Mouse (Mus musculus) lung, embryonic 15.5 days (tissue): ENCODE measurements around the gene Rab36. TPM values are rescaled to one million over a fixed set of nuclear protein-coding genes. Genes with fewer than 3 reads are reported as not detected.

Source experiments
- ATAC-seq: fragments of 200-750 bp; cut with Nextera tagmentation; 2 replicates; pipeline ENCODE4 v1.8.0; 2017; ENCODE audit warnings: moderate number of reproducible peaks, borderline replicate concordance; ENCODE audit not compliant: low FRiP score, low TSS enrichment; ENCODE audit errors: extremely low read depth
- H3K27ac ChIP-seq: fragments of 300-500 bp; sonication (generic); 2 replicates; pipeline ENCODE4 v1.5.1; 2015; ENCODE audit warnings: moderate library complexity, mild to moderate bottlenecking, inconsistent platforms
- H3K27me3 ChIP-seq: fragments of 300-500 bp; sonication (generic); 2 replicates; pipeline ENCODE4 v1.6.1; 2015; ENCODE audit warnings: inconsistent platforms
- H3K36me3 ChIP-seq: fragments of 300-500 bp; sonication (generic); 2 replicates; pipeline ENCODE4 v1.6.1; 2015; ENCODE audit warnings: inconsistent platforms
- H3K4me1 ChIP-seq: fragments of 300-500 bp; sonication (generic); 2 replicates; pipeline ENCODE4 v1.6.1; 2015; ENCODE audit warnings: inconsistent platforms
- H3K4me2 ChIP-seq: fragments of 300-500 bp; sonication (generic); 2 replicates; pipeline ENCODE4 v1.6.1; 2015; ENCODE audit warnings: inconsistent platforms, mild to moderate bottlenecking, moderate library complexity
- H3K4me3 ChIP-seq: fragments of 300-500 bp; sonication (generic); 2 replicates; pipeline ENCODE4 v1.5.1; 2015; ENCODE audit warnings: mild to moderate bottlenecking, inconsistent platforms
- H3K9ac ChIP-seq: fragments of 300-500 bp; sonication (generic); 2 replicates; pipeline ENCODE4 v1.6.1; 2015; ENCODE audit warnings: inconsistent platforms
- H3K9me3 ChIP-seq: fragments of 300-500 bp; sonication (generic); 2 replicates; pipeline ENCODE4 v1.6.1; 2016; ENCODE audit warnings: inconsistent platforms
- WGBS: fragments of 180-500 bp; shearing (Covaris S2); methylation state at CpG from one replicate; pipeline ENCODE4 v1.1.7; 2015; 5-methylcytosine and 5-hydroxymethylcytosine counted together
- polyA plus RNA-seq: library from polyadenylated mRNA; unstranded; fragments of >200 nt; fragmentation: Nextera tagmentation; extraction: Ambion mirVana; gene quantifications from 2 replicates; pipeline ENCODE4 v1.2.1, GENCODE M21; 2015

Rab36 gene
- polyA plus RNA-seq = 11.0 and 13.1 TPM in 2 replicates

DNA sequence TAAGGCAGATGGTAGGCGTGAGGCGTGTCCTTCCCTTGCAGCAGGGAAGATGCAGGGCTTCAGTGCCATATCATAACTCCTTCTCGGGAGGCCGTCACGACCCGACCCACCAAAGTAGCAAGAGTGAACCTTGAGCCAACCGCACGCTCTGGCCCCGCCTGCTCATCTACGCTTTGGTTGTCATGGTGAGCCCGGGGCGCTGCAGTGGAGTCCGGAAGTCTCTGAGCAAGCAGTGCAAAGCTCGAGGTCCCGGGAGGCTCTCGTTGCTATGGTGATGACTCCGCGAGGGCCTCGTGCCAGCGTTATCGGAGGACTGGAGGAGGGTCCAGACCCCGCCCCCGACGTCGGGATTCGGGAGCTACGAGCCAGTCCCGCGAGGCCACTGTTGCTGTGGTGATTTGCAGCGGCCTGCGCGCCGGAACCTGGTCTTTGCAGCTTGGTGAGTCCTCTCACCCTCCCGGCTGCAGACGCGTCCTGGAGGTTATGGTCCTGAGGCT is at the start of gene Rab36:
Gene Rab36 (plus strand): TSS at position 176 of the 497 bp plus-strand sequence.
- Histone ChIP-seq H3K9ac (peak within 1 kb of the TSS; percentile 50), H3K36me3 (no peaks in the 10 kb centered on the region), H3K27me3 (no peaks in the 10 kb centered on the region), H3K9me3 (no peaks in the 10 kb centered on the region), H3K27ac (peak within 1 kb of the TSS; percentile 69), H3K4me3 (peak within 1 kb of the TSS; percentile 45), H3K4me1 (peaks cover 15% of the 10 kb centered on the region), H3K4me2 (peak within 1 kb of the TSS; percentile 68)
- ATAC-seq = peak; percentile 96
- WGBS = 1% methylated on average over 36 of the region's 36 CpGs

DNA sequence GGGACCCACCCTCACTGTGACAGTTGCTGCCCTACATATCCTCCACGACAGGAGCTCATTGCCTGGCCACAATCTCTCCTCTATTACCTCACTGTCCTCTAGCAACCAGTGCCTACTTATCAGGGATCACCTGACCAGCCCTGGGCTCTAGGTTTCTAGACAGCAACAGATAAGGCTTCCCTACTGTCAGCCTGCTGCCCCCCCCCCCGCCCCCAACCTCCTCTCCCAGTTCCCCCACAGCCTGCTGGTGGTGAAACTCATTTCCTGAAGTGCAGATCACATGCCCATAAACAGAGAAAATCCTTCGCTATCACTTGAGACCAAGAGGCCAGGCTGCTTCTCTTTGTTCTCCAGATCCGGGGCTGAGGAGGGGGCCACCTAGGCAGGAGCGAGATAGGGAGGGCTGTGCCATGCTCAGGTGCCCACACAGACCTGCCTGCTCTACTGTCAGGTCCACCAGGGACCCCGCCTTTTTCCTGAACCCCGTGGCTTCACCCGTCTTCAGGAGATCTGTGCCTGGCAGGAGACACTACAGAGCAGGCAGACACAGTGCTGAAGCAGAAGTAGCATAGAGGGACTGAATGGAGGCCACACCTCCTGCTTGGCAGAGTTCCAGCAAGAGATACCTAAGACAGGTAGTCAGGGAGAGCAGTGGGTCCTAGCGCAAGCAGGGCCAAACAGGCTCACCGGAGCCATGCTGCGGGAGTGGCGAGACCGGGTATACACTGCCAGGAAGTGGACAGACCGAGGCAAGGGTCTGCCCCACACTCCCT is 49.0 kb upstream of the Rab36 start:
- H3K27ac ChIP-seq = no peak overlapping the region
- peaks cover 10% of the 10 kb centered on the region for H3K4me1 ChIP-seq
- 40% methylated on average over 14 of the region's 14 CpGs for WGBS
- no peak overlapping the region for H3K9ac ChIP-seq
- H3K4me3 ChIP-seq = no peak overlapping the region
- peak; percentile 33; the same call in 1 of the 2 replicates for ATAC-seq
- H3K36me3 ChIP-seq = no peaks in the 10 kb centered on the region
- no peaks in the 10 kb centered on the region for H3K9me3 ChIP-seq
- no peak overlapping the region for H3K4me2 ChIP-seq
- no peaks in the 10 kb centered on the region for H3K27me3 ChIP-seq

DNA sequence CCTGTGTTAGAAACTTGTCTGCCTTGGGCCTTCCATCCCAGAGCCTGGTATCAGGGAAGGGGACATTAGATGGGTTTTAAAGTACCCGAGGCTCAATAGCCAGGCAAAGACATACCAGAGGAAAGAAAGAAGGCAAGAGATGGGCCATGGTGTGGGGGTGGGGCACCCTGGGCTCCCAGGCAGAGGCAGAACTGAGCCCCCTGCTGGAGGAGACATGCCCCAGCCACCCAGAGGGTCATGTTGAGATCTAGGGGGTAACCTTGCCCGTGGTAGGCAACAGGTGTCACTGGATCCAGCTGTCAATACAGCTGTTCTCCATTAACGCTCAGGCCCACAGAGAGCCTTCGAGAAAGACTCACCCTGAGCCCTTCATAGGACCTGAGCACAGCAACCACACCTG is 47.0 kb upstream of the Rab36 start:
- H3K4me3 ChIP-seq = no peak overlapping the region
- no peaks in the 10 kb centered on the region for H3K27me3 ChIP-seq
- no peaks in the 10 kb centered on the region for H3K36me3 ChIP-seq
- no peak overlapping the region for H3K4me2 ChIP-seq
- no peaks in the 10 kb centered on the region for H3K9me3 ChIP-seq
- no peak overlapping the region for H3K9ac ChIP-seq
- peaks cover 11% of the 10 kb centered on the region for H3K4me1 ChIP-seq
- ATAC-seq = no peak
- no peak overlapping the region for H3K27ac ChIP-seq
- WGBS = 74% methylated on average over 4 of the region's 4 CpGs

DNA sequence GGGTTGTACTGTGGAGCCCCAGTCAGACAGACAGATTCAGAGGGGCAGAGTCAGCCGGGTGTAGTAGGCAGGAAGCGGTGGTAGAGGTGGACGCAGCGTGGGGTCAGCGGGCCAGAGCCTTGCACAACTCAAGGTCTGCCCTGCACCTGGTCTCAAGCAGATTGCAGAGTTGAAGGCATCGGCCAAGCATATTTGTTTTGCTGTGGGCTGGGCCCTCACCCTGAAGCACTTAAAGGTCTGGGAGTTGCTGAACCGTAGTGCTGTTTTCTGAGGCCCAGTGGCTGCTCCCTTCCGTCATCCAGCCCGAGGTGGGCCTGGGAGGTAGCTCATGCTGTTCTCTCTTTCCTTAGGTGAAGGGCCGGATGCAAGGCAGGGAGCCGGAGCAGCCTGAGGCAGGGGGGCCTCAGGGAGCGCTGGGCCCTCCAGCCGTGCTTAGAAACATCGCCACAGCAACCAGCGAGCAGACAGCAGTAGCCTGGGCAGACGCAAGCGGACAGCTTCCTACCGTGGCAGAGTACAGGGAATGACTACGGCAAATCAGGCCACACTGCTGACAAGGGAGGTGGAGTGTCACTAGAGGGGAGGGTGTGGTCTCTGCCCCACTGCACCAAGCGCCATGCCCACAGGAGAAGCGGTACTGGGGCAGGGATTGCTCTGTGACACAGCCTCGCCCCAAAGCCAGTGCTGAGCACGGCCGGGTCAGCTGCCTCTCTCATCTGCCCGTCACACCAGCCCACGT is 46.1 kb upstream of the Rab36 start:
- peaks cover 21% of the 10 kb centered on the region for H3K4me1 ChIP-seq
- 0 out of 2 replicates have a peak, but pooled peaks have one; percentile 15 for ATAC-seq
- H3K9me3 ChIP-seq = no peaks in the 10 kb centered on the region
- WGBS = 38% methylated on average over 26 of the region's 26 CpGs
- H3K9ac ChIP-seq = no peak overlapping the region
- H3K4me3 ChIP-seq = no peak overlapping the region
- H3K27ac ChIP-seq = no peak overlapping the region
- peak overlapping the region; percentile 22; the same call in 1 of the 2 replicates for H3K4me2 ChIP-seq
- no peaks in the 10 kb centered on the region for H3K36me3 ChIP-seq
- no peaks in the 10 kb centered on the region for H3K27me3 ChIP-seq

DNA sequence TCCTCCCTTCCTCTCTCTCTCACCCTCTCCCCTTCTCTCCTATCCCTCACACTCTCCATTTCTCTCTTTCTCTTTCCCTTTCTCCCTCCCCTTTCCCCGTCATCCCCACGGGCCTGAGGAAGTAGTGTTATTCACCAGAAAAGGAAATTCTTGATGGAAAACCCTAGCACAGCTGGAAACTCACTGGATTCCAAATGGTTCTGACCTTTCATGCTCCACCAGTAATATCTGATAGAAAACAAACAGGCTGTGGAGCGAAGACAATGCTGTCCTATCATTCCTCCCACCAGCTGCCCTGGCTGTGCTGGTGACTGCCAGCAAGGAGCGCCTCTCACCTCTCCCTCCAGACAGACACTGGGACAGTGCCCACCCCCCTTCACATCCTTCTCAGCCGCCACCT is 42.0 kb upstream of the Rab36 start:
- Histone ChIP-seq H3K9me3 (no peaks in the 10 kb centered on the region), H3K4me3 (no peak overlapping the region), H3K4me2 (peak overlapping the region; percentile 49), H3K27ac (no peak overlapping the region), H3K36me3 (no peaks in the 10 kb centered on the region), H3K27me3 (no peaks in the 10 kb centered on the region), H3K9ac (no peak overlapping the region), H3K4me1 (peaks cover 19% of the 10 kb centered on the region)
- WGBS = 10% methylated on average over 5 of the region's 5 CpGs
- ATAC-seq = no peak

DNA sequence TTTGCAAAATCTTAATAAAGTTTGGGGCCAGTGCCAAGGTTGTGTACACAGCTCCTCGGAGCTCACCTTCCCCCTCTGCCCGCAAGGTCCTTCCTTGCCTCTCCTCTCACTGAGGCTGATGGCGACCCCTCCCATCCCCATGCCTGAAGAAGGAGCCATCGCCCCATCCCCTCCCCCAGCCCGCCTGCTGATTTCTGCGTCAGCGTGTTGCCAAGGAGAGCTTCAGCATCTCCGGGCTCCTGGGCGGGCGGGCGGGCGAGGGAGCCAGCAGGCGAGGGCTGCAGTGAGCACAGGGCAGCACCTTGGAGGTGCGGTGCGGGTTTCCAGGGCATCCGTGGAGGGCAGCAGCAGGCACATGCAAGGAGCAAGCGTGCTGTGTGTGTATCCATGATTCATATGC is 41.5 kb upstream of the Rab36 start:
- Histone ChIP-seq H3K36me3 (no peaks in the 10 kb centered on the region), H3K4me3 (0 out of 2 replicates have a peak overlapping the region, but pooled peaks have one; percentile 13), H3K27me3 (no peaks in the 10 kb centered on the region), H3K9ac (no peak overlapping the region), H3K4me2 (peak overlapping the region; percentile 49), H3K9me3 (no peaks in the 10 kb centered on the region), H3K4me1 (peaks cover 19% of the 10 kb centered on the region), H3K27ac (no peak overlapping the region)
- 4% methylated on average over 17 of the region's 17 CpGs for WGBS
- ATAC-seq = no peak; the same call in 1 of the 2 replicates

DNA sequence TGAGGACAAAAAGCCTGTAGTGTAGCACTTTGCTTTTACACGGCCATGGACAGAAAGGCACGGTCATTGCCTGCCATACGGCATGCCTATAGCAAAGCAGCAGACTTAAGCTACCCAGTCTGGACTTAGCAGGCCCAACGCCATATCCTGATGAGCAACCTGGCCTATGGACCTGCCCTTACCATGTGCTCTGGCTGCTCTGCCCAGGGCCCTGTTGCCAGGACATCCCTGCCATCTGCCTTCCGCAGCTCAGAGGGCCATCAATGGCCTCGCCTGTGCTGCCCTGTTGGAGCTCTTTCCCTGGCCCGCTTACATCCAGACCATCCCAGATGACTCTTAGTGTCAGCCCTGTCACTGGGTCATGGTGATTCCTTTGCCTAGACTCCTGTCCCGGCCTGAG is 35.5 kb upstream of the Rab36 start:
- H3K9ac ChIP-seq = no peak overlapping the region
- H3K4me3 ChIP-seq = no peak overlapping the region
- ATAC-seq = no peak
- WGBS = 88% methylated on average over 8 of the region's 8 CpGs
- H3K36me3 ChIP-seq = no peaks in the 10 kb centered on the region
- no peak overlapping the region for H3K4me2 ChIP-seq
- H3K9me3 ChIP-seq = no peaks in the 10 kb centered on the region
- H3K27ac ChIP-seq = no peak overlapping the region
- peaks cover 15% of the 10 kb centered on the region for H3K4me1 ChIP-seq
- no peaks in the 10 kb centered on the region for H3K27me3 ChIP-seq

DNA sequence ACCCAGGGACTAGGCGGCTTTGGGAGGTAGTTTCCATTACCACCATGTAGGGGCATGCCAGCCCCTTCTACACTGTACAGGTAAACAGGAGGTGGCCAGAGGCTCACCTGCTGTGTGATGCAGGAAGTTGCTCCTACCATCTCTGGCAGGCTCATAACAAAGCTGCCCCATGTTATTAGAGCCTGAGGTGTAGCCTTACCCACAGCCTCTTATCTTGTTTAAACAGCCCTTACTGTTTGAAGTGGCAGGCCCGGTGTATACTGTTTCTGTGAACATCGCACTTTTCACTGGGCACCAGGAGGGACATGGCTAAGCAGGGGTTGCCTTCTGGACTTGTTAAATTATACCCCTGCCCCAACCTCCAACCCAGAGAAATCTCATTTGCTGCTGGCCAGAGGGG is 32.8 kb upstream of the Rab36 start:
- H3K4me1 ChIP-seq = peaks cover 15% of the 10 kb centered on the region
- peak; percentile 24 for ATAC-seq
- no peaks in the 10 kb centered on the region for H3K27me3 ChIP-seq
- WGBS = 40% methylated on average over 3 of the region's 3 CpGs
- no peak overlapping the region for H3K4me2 ChIP-seq
- no peaks in the 10 kb centered on the region for H3K9me3 ChIP-seq
- H3K36me3 ChIP-seq = no peaks in the 10 kb centered on the region
- H3K9ac ChIP-seq = no peak overlapping the region
- no peak overlapping the region for H3K4me3 ChIP-seq
- peak overlapping the region; percentile 29; the same call in 1 of the 2 replicates for H3K27ac ChIP-seq

DNA sequence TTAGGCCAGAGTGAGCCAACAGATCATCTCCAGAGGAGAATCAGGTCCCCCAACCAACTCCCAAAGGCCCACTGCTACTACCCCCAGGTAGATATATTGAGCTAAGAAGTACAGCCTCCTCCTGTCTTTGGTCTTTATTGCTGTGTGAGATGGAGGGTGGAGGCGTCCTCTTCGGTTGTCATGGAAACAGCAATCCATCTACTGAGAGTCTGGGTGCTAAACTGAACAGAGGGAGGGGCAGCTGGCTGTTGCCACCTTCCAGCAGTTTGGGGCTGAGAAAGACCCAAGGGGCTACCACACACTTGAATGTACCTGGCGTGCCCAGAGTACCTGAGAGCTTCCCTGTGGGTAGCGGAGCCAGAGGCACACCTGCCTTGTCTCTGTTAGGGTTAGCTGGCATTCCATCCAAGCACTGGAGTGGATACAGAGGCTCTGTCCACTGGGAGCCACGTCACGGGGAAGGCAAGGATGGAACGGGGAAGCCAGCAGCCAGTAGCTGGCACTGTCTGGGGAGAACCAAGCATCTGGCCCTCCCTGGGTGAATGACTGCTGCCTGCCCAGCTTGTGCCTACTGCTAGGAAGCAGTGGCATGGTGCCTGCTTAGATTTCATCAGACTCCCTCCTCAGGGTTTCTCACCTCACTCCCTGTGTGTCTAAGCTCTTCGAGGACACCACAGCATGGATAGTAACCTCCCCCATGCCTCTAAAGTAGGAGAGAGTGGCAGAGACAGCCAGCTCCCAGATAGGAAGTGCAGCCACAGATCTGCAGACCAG is 29.8 kb upstream of the Rab36 start:
- Histone ChIP-seq H3K4me3 (no peak overlapping the region), H3K27ac (no peak overlapping the region), H3K9me3 (no peaks in the 10 kb centered on the region), H3K4me1 (peaks cover 15% of the 10 kb centered on the region), H3K27me3 (no peaks in the 10 kb centered on the region), H3K4me2 (no peak overlapping the region), H3K9ac (no peak overlapping the region), H3K36me3 (no peaks in the 10 kb centered on the region)
- 67% methylated on average over 8 of the region's 8 CpGs for WGBS
- no peak for ATAC-seq

DNA sequence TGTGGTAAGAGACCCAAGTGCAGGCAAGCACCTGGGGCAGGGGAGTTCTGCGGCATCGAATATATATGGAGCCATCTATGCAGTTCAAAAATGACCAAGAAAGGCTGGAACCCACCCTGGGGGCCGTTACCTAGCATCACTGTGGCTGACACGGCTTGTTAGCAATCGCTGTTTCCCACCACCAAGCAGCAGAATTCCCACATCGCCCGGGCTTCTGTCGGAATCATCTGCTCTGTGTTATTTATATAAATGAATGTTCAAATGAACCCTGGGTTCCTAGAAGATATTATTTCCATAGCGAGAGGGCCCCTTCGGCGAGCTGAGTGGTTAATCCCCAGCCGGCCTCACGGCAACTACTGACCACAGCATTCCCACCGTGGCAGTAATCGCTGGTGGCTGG is 26.2 kb upstream of the Rab36 start:
- no peak overlapping the region for H3K4me2 ChIP-seq
- WGBS = 87% methylated on average over 15 of the region's 15 CpGs
- H3K9me3 ChIP-seq = no peaks in the 10 kb centered on the region
- H3K27me3 ChIP-seq = no peaks in the 10 kb centered on the region
- no peak overlapping the region for H3K27ac ChIP-seq
- H3K36me3 ChIP-seq = no peaks in the 10 kb centered on the region
- H3K4me3 ChIP-seq = no peak overlapping the region
- no peaks in the 10 kb centered on the region for H3K4me1 ChIP-seq
- no peak; the same call in 1 of the 2 replicates for ATAC-seq
- no peak overlapping the region for H3K9ac ChIP-seq

DNA sequence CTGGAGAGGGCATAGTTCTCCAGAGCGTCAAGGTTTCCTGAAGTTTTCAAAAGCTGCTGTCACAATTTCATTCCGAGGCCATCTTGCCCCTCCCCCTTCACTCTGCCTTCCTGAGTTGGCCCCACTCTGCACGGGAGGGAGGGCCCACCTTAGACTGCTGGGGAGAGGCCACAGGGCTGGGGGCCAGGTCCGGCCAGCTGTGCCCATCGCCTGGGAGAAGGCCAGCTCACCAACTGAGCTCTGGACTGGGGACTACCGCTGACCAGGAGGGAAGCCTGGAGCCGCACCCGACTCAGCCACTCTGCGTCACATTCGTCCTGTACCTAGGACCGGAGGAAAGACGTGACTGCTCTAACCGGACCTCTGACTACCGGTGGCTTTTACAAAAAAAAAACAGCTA is 21.4 kb upstream of the Rab36 start:
- Histone ChIP-seq H3K4me1 (no peaks in the 10 kb centered on the region), H3K36me3 (no peaks in the 10 kb centered on the region), H3K27ac (no peak overlapping the region), H3K9ac (no peak overlapping the region), H3K4me3 (no peak overlapping the region), H3K27me3 (no peaks in the 10 kb centered on the region), H3K4me2 (no peak overlapping the region), H3K9me3 (no peaks in the 10 kb centered on the region)
- no peak for ATAC-seq
- WGBS = 58% methylated on average over 14 of the region's 14 CpGs
